Mouse (Mus musculus): ENCODE results near the gene Tenm4.

Gene Tenm4

GRCm38 (mm10) chr7:96203812-96204560 is 32.9 kb downstream of the Tenm4 start:
- DNase-seq (ENCODE audit: low read depth, low spot score), result no peak

GRCm38 (mm10) chr7:96204809-96205350 is 33.8 kb downstream of the Tenm4 start:
- DNase-seq (ENCODE audit: low read depth, low spot score), result no peak

- no peak for DNase-seq (ENCODE audit: low read depth, low spot score)
These were observed 36.0 kb downstream of the Tenm4 start for GRCm38 (mm10) chr7:96207071-96207470.

GRCm38 (mm10) chr7:96209783-96210524 is 38.9 kb downstream of the Tenm4 start:
- peak; percentile 84 for DNase-seq (ENCODE audit: low read depth, low spot score)

GRCm38 (mm10) chr7:96210525-96211369 is 39.7 kb downstream of the Tenm4 start:
- DNase-seq (ENCODE audit: low read depth, low spot score), result peak; percentile 61

GRCm38 (mm10) chr7:96211618-96212021 is 40.6 kb downstream of the Tenm4 start:
- peak; percentile 64 for DNase-seq (ENCODE audit: low read depth, low spot score)

- DNase-seq (ENCODE audit: low read depth, low spot score), result no peak
These were observed 41.2 kb downstream of the Tenm4 start for GRCm38 (mm10) chr7:96212224-96212591.

- DNase-seq (ENCODE audit: low read depth, low spot score), result peak; percentile 78
These were observed 41.8 kb downstream of the Tenm4 start for GRCm38 (mm10) chr7:96212592-96213541.

GRCm38 (mm10) chr7:96213741-96214140 is 42.7 kb downstream of the Tenm4 start:
- no peak for DNase-seq (ENCODE audit: low read depth, low spot score)

GRCm38 (mm10) chr7:96214876-96215275 is 43.8 kb downstream of the Tenm4 start:
- DNase-seq (ENCODE audit: low read depth, low spot score), result peak; percentile 45

- DNase-seq (ENCODE audit: low read depth, low spot score), result no peak
These were observed 45.0 kb downstream of the Tenm4 start for GRCm38 (mm10) chr7:96215894-96216509.

GRCm38 (mm10) chr7:96219386-96219785 is 48.3 kb downstream of the Tenm4 start:
- no peak for DNase-seq (ENCODE audit: low read depth, low spot score)

- no peak for DNase-seq (ENCODE audit: low read depth, low spot score)
These were observed 49.6 kb downstream of the Tenm4 start for GRCm38 (mm10) chr7:96220647-96221046.

- DNase-seq (ENCODE audit: low read depth, low spot score), result no peak
These were observed 51.5 kb downstream of the Tenm4 start for GRCm38 (mm10) chr7:96222569-96222968.

GRCm38 (mm10) chr7:96228562-96229268 is 57.7 kb downstream of the Tenm4 start:
- no peak for DNase-seq (ENCODE audit: low read depth, low spot score)

- DNase-seq (ENCODE audit: low read depth, low spot score), result peak; percentile 82
These were observed 59.1 kb downstream of the Tenm4 start for GRCm38 (mm10) chr7:96230006-96230719.

- peak; percentile 64 for DNase-seq (ENCODE audit: low read depth, low spot score)
These were observed 59.7 kb downstream of the Tenm4 start for GRCm38 (mm10) chr7:96230720-96231241.

- no peak for DNase-seq (ENCODE audit: low read depth, low spot score)
These were observed 64.8 kb downstream of the Tenm4 start for GRCm38 (mm10) chr7:96235847-96236246.

- no peak for DNase-seq (ENCODE audit: low read depth, low spot score)
These were observed 69.6 kb downstream of the Tenm4 start for GRCm38 (mm10) chr7:96240661-96241060.

All from brain, adult 2 months (tissue).